Mouse (Mus musculus) kidney, adult 2 months (tissue): Measurements from ENCODE around the gene Prorsd1. TPM values are rescaled to one million over a fixed set of nuclear protein-coding genes. Genes with fewer than 3 reads are reported as not detected.
"Not testable (repeated sequence)": the region's sequence is repeated elsewhere in the genome, so short reads cannot be mapped to it uniquely, and the experiment has no call there.

Experiments
- DNase-seq: peaks from one replicate; pipeline ENCODE4 v3.0.0; 2021
- H3K27ac ChIP-seq: fragments of 200-500 bp; 2 replicates; pipeline ENCODE4 v1.5.1; 2012; ENCODE audit warnings: low read depth, low read length, control low read depth, inconsistent platforms; ENCODE audit not compliant: insufficient read depth
- H3K27me3 ChIP-seq: fragments of 200-500 bp; replicated peaks from 2 replicates; pipeline ENCODE4 v1.6.1; 2012; ENCODE audit warnings: mild to moderate bottlenecking, moderate library complexity, low read length, inconsistent platforms; ENCODE audit not compliant: control insufficient read depth, insufficient read depth
- H3K36me3 ChIP-seq: fragments of 200-500 bp; 2 replicates; pipeline ENCODE4 v1.6.1; 2012; ENCODE audit warnings: mild to moderate bottlenecking, moderate library complexity, low read length, inconsistent platforms; ENCODE audit not compliant: control insufficient read depth, insufficient read depth
- H3K4me1 ChIP-seq: fragments of 200-500 bp; 2 replicates; pipeline ENCODE4 v1.6.1; 2011; ENCODE audit warnings: low read length; ENCODE audit not compliant: control insufficient read depth, insufficient read depth
- H3K4me3 ChIP-seq: fragments of 200-500 bp; 2 replicates; pipeline ENCODE4 v1.5.1; 2011; ENCODE audit warnings: mild to moderate bottlenecking, low read depth, low read length, control low read depth; ENCODE audit not compliant: insufficient read depth
- CTCF ChIP-seq: fragments of 200-500 bp; conservative IDR thresholded peaks from 2 replicates; pipeline ENCODE4 v1.5.1; 2011; ENCODE audit warnings: low read depth, mild to moderate bottlenecking, control low read depth, low read length, moderate library complexity, mixed read lengths; ENCODE audit not compliant: insufficient read depth, insufficient read length
- POLR2A ChIP-seq: fragments of 200-500 bp; IDR thresholded peaks from one replicate; pipeline ENCODE4 v1.6.1; 2011; ENCODE audit warnings: low read depth, low read length, control low read depth
- WGBS: fragments of 180-500 bp; shearing (Covaris S2); methylation state at CpG from one replicate; pipeline ENCODE4 v1.1.7; 2018; 5-methylcytosine and 5-hydroxymethylcytosine counted together
- polyA plus RNA-seq: library from polyadenylated mRNA; depleted of rRNA; stranded (reverse); fragments of >200 nt; gene quantifications from 2 replicates; pipeline ENCODE4 v1.2.3, GENCODE M21; 2012

The Prorsd1 gene
- polyA plus RNA-seq, 1 experiment = 7.8 TPM

GRCm38 (mm10) chr11:29547752-29548503 is 33.1 kb upstream of the Prorsd1 start, which contains the start of the genes Clhc1 and Rps27a:
Clhc1 (plus strand) TSS chr11:29547950.
Rps27a (minus strand) TSS chr11:29548109.
- DNase-seq = peak; percentile 95
- Histone ChIP-seq H3K36me3 (peaks cover 6% of the 10 kb centered on the region; the same call in 1 of the 2 replicates), H3K27ac (peak within 1 kb of the TSS; percentile 98), H3K4me3 (peak within 1 kb of the TSS; percentile 86), H3K27me3 (no peaks in the 10 kb centered on the region), H3K4me1 (peaks cover 4% of the 10 kb centered on the region; the same call in 1 of the 2 replicates)
- TF ChIP-seq POLR2A (peak; percentile 76), CTCF (no peak)
- WGBS = under 1% methylated on average over 46 of the region's 46 CpGs

GRCm38 (mm10) chr11:29547249-29547751 is 32.5 kb upstream of the Prorsd1 start:
- no peaks in the 10 kb centered on the region for H3K27me3 ChIP-seq
- H3K36me3 ChIP-seq = peaks cover 6% of the 10 kb centered on the region; the same call in 1 of the 2 replicates
- DNase-seq = no peak
- H3K4me1 ChIP-seq = peaks cover 4% of the 10 kb centered on the region; the same call in 1 of the 2 replicates
- whole genome bisulfite sequencing = under 1% methylated on average over 27 of the region's 27 CpGs
- peak overlapping the region; percentile 86 for H3K4me3 ChIP-seq
- peak overlapping the region; percentile 66 for H3K27ac ChIP-seq
- TF ChIP-seq POLR2A (no peak), CTCF (no peak)

GRCm38 (mm10) chr11:29546762-29547161 is 31.9 kb upstream of the Prorsd1 start:
- no peak for DNase-seq
- 11% methylated on average over 2 of the region's 2 CpGs for WGBS
- TF ChIP-seq POLR2A (no peak), CTCF (no peak)
- peaks cover 4% of the 10 kb centered on the region; the same call in 1 of the 2 replicates for H3K4me1 ChIP-seq
- H3K27ac ChIP-seq = no peak overlapping the region
- peaks cover 6% of the 10 kb centered on the region; the same call in 1 of the 2 replicates for H3K36me3 ChIP-seq
- H3K27me3 ChIP-seq = no peaks in the 10 kb centered on the region
- no peak overlapping the region for H3K4me3 ChIP-seq

- DNase-seq, H3K4me3 ChIP-seq, H3K27me3 ChIP-seq, H3K36me3 ChIP-seq, H3K4me1 ChIP-seq, H3K27ac ChIP-seq: not testable (repeated sequence)
- 83% methylated on average over 2 of the region's 2 CpGs for WGBS
Measured at GRCm38 (mm10) chr11:29546297-29546696, 31.5 kb upstream of the Prorsd1 start.

- DNase-seq = not testable (repeated sequence)
Measured at GRCm38 (mm10) chr11:29545150-29545752, 30.4 kb upstream of the Prorsd1 start.

GRCm38 (mm10) chr11:29544225-29544945 is 29.6 kb upstream of the Prorsd1 start:
- TF ChIP-seq POLR2A = no peak
- no peak for TF ChIP-seq CTCF
- WGBS = 86% methylated on average over 3 of the region's 3 CpGs
- Histone ChIP-seq H3K4me1 (peaks cover 4% of the 10 kb centered on the region; the same call in 1 of the 2 replicates), H3K4me3 (no peak overlapping the region), H3K27ac (no peak overlapping the region), H3K36me3 (peaks cover 10% of the 10 kb centered on the region; the same call in 1 of the 2 replicates), H3K27me3 (no peaks in the 10 kb centered on the region)
- no peak for DNase-seq

More at GRCm38 (mm10) chr11:29545150-29545752, 30.4 kb upstream of the Prorsd1 start:
- H3K4me3 ChIP-seq, H3K4me1 ChIP-seq, H3K27me3 ChIP-seq, H3K27ac ChIP-seq, H3K36me3 ChIP-seq: not testable (repeated sequence)
- WGBS = 90% methylated on average over 4 of the region's 4 CpGs

- no peak overlapping the region for H3K4me3 ChIP-seq
- H3K36me3 ChIP-seq = peaks cover 11% of the 10 kb centered on the region
- no peak for DNase-seq
- no peaks in the 10 kb centered on the region for H3K4me1 ChIP-seq
- 100% methylated on average over 1 of the region's 1 CpGs for WGBS
- TF ChIP-seq CTCF (no peak), POLR2A (no peak)
- H3K27me3 ChIP-seq = no peaks in the 10 kb centered on the region
- no peak overlapping the region for H3K27ac ChIP-seq
Measured at GRCm38 (mm10) chr11:29538201-29538600, 23.4 kb upstream of the Prorsd1 start.
